Mouse (Mus musculus): ENCODE data around the gene Cd177.

DNA sequence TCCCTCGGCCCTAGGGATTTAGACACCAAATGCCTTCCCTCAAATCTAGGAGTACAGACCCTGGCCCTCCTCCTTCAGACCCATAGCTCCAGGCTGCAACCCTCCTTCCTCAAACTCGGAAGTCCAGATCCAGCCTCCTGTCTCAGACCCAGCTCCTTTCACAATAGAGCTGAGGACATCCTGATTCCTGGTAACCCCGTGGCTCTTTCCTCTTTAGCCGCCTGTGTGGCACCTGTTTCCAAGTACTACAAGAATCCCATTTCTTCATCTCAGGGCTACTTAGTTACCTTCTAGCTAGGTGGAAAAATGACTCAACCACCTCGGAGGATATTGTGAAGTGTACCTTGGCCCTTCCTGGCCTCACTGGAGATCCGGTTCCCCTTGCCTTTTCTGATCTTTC lies 1.1 kb upstream of the Cd177 start:
- TF ChIP-seq CTCF (IDR thresholded peaks at IDR 0.05; ENCODE audit: low read depth) (no peak), EP300 (IDR thresholded peaks at IDR 0.05; ENCODE audit: low read depth) (no peak)

Data from liver, embryonic 14.5 days (tissue).